Mouse (Mus musculus): ENCODE measurements around the gene Rnf128. TPM values are rescaled to one million over a fixed set of nuclear protein-coding genes. Genes with fewer than 3 reads are reported as not detected.

Gene Rnf128
- polyA plus RNA-seq, 1 experiment from 2014 or later: 4.0 TPM

GRCm38 (mm10) chrX:139640418-139640817 is 77.3 kb downstream of the Rnf128 start:
- Histone ChIP-seq H3K4me3 (no peak overlapping the region), H3K36me3 (replicated peaks) (no peaks in the 10 kb centered on the region), H3K4me1 (no peaks in the 10 kb centered on the region), H3K27me3 (replicated peaks; ENCODE audit: low read depth, poor library complexity, severe bottlenecking) (peaks cover 27% of the 10 kb centered on the region; the same call in 1 of the 2 replicates), H3K27ac (replicated peaks) (no peak overlapping the region), H3K9me3 (no peaks in the 10 kb centered on the region)
- no peak for DNase-seq (ENCODE audit: low spot score)

DNA sequence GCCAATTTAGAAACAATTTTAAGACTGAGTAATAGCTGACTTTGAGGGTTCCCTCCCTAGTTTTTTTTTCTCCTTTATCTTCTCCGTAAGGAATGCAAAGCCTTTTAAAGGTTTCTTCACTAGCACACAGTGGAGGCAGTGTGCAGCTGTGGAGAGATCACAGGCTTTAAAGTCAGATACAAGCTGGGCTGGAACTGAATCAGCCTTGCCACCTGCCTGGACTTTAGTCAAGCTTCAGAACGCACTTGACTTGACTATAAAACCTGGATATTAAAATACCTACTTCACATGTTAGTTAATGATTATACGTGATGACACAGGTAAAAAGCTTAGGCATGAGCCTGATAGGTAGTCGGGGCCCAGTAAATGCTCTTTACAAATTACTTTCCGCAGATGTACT is 89.1 kb downstream of the Rnf128 start:
- Histone ChIP-seq H3K27ac (replicated peaks) (no peak overlapping the region), H3K4me1 (no peaks in the 10 kb centered on the region), H3K9me3 (no peaks in the 10 kb centered on the region), H3K27me3 (replicated peaks; ENCODE audit: low read depth, poor library complexity, severe bottlenecking) (peaks cover 53% of the 10 kb centered on the region), H3K4me3 (no peak overlapping the region), H3K36me3 (replicated peaks) (no peaks in the 10 kb centered on the region)
- no peak for DNase-seq (ENCODE audit: low spot score)
- WGBS: 85% methylated on average over 5 of the region's 5 CpGs

- no peak overlapping the region for H3K4me3 ChIP-seq
- H3K36me3 ChIP-seq (replicated peaks): no peaks in the 10 kb centered on the region
- 87% methylated on average over 3 of the region's 3 CpGs for WGBS
- H3K27me3 ChIP-seq (replicated peaks; ENCODE audit: low read depth, poor library complexity, severe bottlenecking): peaks cover 51% of the 10 kb centered on the region
- H3K4me1 ChIP-seq: no peaks in the 10 kb centered on the region
- no peak for DNase-seq (ENCODE audit: low spot score)
- H3K27ac ChIP-seq (replicated peaks): no peak overlapping the region
- no peaks in the 10 kb centered on the region for H3K9me3 ChIP-seq
These were observed 90.2 kb downstream of the Rnf128 start for GRCm38 (mm10) chrX:139653292-139653691.

DNA sequence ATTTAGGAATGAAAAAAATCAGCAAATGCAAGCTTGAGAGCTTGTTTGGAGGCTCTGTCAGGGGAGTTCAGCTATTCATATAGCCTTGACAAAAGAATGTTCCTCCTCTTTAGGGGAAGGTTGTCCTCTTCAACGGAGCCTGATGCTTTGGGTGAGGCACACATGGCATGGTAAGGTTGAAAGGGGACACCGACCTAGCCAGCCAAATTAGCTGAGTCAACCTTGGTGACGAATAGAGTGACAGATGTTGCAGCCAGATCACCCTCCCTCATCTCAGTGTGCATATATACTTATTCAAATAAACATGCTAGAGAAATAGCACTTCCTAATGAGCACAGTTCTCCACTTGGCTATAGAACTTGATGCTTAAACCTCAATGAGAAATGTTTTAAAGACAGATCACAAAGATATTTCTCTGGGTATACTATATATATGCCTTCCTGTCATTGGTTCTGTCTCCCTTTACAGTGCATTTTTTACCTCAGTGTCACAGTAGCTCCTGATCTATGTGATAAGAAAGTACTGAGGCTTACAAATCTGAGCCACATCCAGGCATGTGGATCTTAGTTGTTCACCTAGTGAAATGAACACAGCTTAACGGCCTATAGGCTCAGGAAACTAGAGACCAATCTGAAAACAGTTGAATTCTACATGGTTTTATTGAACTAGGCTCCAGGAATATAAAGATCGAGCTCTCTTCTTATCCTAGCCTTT is 91.4 kb downstream of the Rnf128 start:
- no peaks in the 10 kb centered on the region for H3K9me3 ChIP-seq
- no peak overlapping the region for H3K27ac ChIP-seq (replicated peaks)
- H3K4me3 ChIP-seq: no peak overlapping the region
- no peaks in the 10 kb centered on the region for H3K4me1 ChIP-seq
- WGBS: 77% methylated on average over 5 of the region's 5 CpGs
- no peaks in the 10 kb centered on the region for H3K36me3 ChIP-seq (replicated peaks)
- no peak for DNase-seq (ENCODE audit: low spot score)
- H3K27me3 ChIP-seq (replicated peaks; ENCODE audit: low read depth, poor library complexity, severe bottlenecking): peaks cover 56% of the 10 kb centered on the region

GRCm38 (mm10) chrX:139662111-139662510 is 99.0 kb downstream of the Rnf128 start:
- H3K36me3 ChIP-seq (replicated peaks): no peaks in the 10 kb centered on the region
- H3K27ac ChIP-seq (replicated peaks): no peak overlapping the region
- H3K9me3 ChIP-seq: no peaks in the 10 kb centered on the region
- whole genome bisulfite sequencing: 29% methylated on average over 1 of the region's 1 CpGs
- H3K4me1 ChIP-seq: no peaks in the 10 kb centered on the region
- no peak overlapping the region for H3K4me3 ChIP-seq
- H3K27me3 ChIP-seq (replicated peaks; ENCODE audit: low read depth, poor library complexity, severe bottlenecking): peaks cover 24% of the 10 kb centered on the region; the same call in 1 of the 2 replicates
- DNase-seq (ENCODE audit: low spot score): no peak

- no peaks in the 10 kb centered on the region for H3K4me1 ChIP-seq
- H3K27ac ChIP-seq (replicated peaks): no peak overlapping the region
- DNase-seq (ENCODE audit: low spot score): no peak
- peaks cover 35% of the 10 kb centered on the region for H3K27me3 ChIP-seq (replicated peaks; ENCODE audit: low read depth, poor library complexity, severe bottlenecking)
- no peaks in the 10 kb centered on the region for H3K36me3 ChIP-seq (replicated peaks)
- 80% methylated on average over 2 of the region's 2 CpGs for WGBS
- no peak overlapping the region for H3K4me3 ChIP-seq
- no peaks in the 10 kb centered on the region for H3K9me3 ChIP-seq
These were observed 102.7 kb downstream of the Rnf128 start for GRCm38 (mm10) chrX:139665829-139666228.

GRCm38 (mm10) chrX:139684410-139684774 is 121.3 kb downstream of the Rnf128 start:
- peaks cover 44% of the 10 kb centered on the region for H3K27me3 ChIP-seq (replicated peaks; ENCODE audit: low read depth, poor library complexity, severe bottlenecking)

DNA sequence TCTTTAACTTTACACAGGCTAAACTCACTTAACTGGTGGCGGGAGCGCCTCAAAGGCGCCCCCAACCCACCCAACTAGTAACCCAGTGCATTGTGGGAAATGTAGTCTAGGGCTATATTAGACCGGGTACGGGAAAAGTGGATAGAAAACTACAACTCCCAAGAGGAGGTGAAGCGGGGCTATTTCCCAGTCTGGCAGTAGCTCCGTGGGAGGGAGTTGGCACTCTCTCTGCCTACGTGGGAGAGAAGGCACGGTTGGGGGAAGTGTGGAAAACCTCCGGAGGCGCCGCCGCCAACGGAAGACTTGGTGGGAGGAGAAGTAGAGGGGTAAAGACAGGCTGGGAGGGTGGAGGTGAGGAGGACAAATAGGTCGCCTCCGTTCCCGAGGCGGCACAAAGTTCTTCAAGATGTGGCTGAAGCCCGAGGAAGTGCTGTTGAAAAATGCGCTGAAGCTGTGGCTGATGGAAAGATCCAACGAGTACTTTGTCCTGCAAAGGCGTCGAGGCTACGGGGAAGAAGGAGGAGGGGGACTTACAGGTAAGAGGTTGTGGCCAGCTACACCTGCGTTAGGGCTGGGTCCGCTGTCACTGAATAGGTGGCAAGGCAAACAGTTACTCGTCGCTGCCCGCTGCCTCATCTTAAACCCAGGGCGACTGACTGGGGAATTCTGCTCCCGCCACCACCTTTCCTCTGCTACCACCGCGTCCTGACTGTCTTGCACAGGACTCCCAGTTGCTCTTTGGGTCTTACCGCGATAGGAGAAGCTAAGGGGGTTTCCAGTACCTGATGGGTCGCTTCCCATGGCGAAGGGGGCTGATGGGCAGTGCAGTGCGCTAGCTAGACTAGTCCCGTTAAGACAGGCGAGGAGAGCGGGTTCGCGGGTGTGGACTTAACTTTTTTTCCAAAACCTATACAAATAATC is 121.9 kb downstream of the Rnf128 start, which contains the start of gene Tbc1d8b:
Gene Tbc1d8b, plus strand, starts transcription at position 222 of the 921 bp plus-strand sequence.
- no peaks in the 10 kb centered on the region for H3K36me3 ChIP-seq (replicated peaks)
- peak within 1 kb of the TSS; percentile 70 for H3K27ac ChIP-seq (replicated peaks)
- H3K9me3 ChIP-seq: no peaks in the 10 kb centered on the region
- peak; percentile 74 for DNase-seq (ENCODE audit: low spot score)
- H3K27me3 ChIP-seq (replicated peaks; ENCODE audit: low read depth, poor library complexity, severe bottlenecking): peaks cover 46% of the 10 kb centered on the region
- 15% methylated on average over 43 of the region's 43 CpGs for WGBS
- H3K4me3 ChIP-seq: peak within 1 kb of the TSS; percentile 64
- H3K4me1 ChIP-seq: no peaks in the 10 kb centered on the region

More at GRCm38 (mm10) chrX:139684410-139684774, 121.3 kb downstream of the Rnf128 start:
- Histone ChIP-seq H3K4me3 (peak overlapping the region; percentile 64), H3K27ac (replicated peaks) (peak overlapping the region; percentile 70), H3K36me3 (replicated peaks) (no peaks in the 10 kb centered on the region), H3K9me3 (no peaks in the 10 kb centered on the region), H3K4me1 (no peaks in the 10 kb centered on the region)
- 21% methylated on average over 8 of the region's 8 CpGs for WGBS
- no peak for DNase-seq (ENCODE audit: low spot score)

DNA sequence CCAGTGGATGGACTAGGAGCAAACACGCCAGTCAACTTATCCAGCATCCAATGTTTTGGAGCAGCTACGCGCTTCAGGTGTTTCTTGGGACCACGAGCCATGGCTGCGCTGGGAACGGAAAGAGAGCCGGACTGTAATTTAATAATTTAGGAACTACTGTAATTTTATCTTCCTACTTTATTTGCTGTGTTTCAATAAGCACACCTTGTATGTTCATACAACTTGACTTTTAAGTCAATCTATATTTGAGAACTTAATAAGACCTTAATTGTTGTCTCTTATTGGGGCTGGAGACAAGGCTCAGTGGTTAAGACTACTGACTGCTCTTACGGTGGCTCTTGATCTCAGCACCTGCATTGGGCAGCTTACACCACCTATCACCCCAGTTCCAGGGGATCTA is 151.3 kb downstream of the Rnf128 start, which contains the start of gene Gm15013:
Gene Gm15013, minus strand, starts transcription at position 101 of the 400 bp plus-strand sequence.
- WGBS: 96% methylated on average over 8 of the region's 8 CpGs
- H3K4me3 ChIP-seq: no peak within 1 kb of the TSS
- H3K4me1 ChIP-seq: no peaks in the 10 kb centered on the region
- no peaks in the 10 kb centered on the region for H3K9me3 ChIP-seq
- no peak within 1 kb of the TSS for H3K27ac ChIP-seq (replicated peaks)
- H3K27me3 ChIP-seq (replicated peaks; ENCODE audit: low read depth, poor library complexity, severe bottlenecking): peaks cover 18% of the 10 kb centered on the region; the same call in 1 of the 2 replicates
- H3K36me3 ChIP-seq (replicated peaks): no peaks in the 10 kb centered on the region
- no peak for DNase-seq (ENCODE audit: low spot score)

- no peaks in the 10 kb centered on the region for H3K9me3 ChIP-seq
- no peak for DNase-seq (ENCODE audit: low spot score)
- H3K4me1 ChIP-seq: no peaks in the 10 kb centered on the region
- no peak overlapping the region for H3K27ac ChIP-seq (replicated peaks)
- 94% methylated on average over 2 of the region's 2 CpGs for WGBS
- H3K4me3 ChIP-seq: no peak overlapping the region
- no peaks in the 10 kb centered on the region for H3K36me3 ChIP-seq (replicated peaks)
- peaks cover 34% of the 10 kb centered on the region for H3K27me3 ChIP-seq (replicated peaks; ENCODE audit: low read depth, poor library complexity, severe bottlenecking)
These were observed 159.2 kb downstream of the Rnf128 start for GRCm38 (mm10) chrX:139722350-139722749.
